Mouse (Mus musculus): ENCODE measurements around the gene Asic3. TPM values are rescaled to one million over a fixed set of nuclear protein-coding genes. Genes with fewer than 3 reads are reported as not detected.

Asic3 gene
- total and polyA plus RNA-seq, 3 experiments: 0.25 to 1.1 TPM; not detected in 1

DNA sequence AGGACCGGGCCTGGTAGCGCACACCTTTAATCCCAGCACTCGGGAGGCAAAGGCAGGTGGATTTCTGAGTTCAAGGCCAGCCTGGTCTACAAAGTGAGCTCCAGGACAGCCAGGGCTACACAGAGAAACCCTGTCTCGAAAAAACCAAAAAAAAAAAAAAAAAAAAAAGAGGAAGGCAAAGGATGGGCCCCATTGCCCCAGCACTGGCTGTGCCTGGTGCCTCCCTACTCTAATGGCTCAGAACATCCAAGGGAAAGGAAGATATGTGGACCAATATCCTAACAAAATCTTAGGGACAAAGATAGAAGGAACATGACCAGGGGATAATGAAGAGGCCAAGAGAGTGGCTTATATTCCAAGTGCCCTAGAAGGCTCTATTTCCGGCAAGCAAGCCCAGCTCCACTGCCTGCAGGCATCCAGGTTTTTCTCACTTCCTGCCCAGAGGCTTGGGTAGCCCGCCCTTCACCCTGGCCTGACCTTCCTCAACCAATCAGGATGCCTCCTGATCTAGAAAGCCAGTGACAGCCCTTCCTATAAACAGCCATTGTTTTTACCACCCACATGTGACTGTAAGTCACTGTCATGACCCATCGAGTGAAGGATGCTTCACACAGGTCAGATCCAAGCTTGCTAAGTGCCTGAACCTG, 24.1 kb upstream of the Asic3 start (continued):
- peak; percentile 24; the same call in 1 of the 2 replicates for TF ChIP-seq IRF4 (IDR thresholded peaks at IDR 0.05; ENCODE audit: low read depth, low read length)
- TF ChIP-seq MAZ (IDR thresholded peaks at IDR 0.05; ENCODE audit: low read depth, low read length): no peak
- peak; percentile 75 for TF ChIP-seq ZNF384 (IDR thresholded peaks at IDR 0.05; ENCODE audit: low read depth, low read length)
- TF ChIP-seq ZC3H11A (IDR thresholded peaks at IDR 0.05; ENCODE audit: low read depth, low read length): no peak
- peak; percentile 85 for TF ChIP-seq SIN3A (IDR thresholded peaks at IDR 0.05; ENCODE audit: low read length)
- TF ChIP-seq POLR2A (IDR thresholded peaks at IDR 0.05; ENCODE audit: low read depth, low read length): peak; percentile 73
- peak; percentile 35; the same call in 1 of the 2 replicates for TF ChIP-seq CHD2 (IDR thresholded peaks at IDR 0.05; ENCODE audit: low read length)
- peak; percentile 93 for TF ChIP-seq MXI1 (IDR thresholded peaks at IDR 0.05; ENCODE audit: low read depth, low read length)
- peak; percentile 73 for TF ChIP-seq TCF12 (IDR thresholded peaks at IDR 0.05; ENCODE audit: low read depth, low read length)
- no peak for TF ChIP-seq POLR2AphosphoS2 (IDR thresholded peaks at IDR 0.05; ENCODE audit: low read depth, low read length)
- no peak for TF ChIP-seq ETS1 (conservative IDR thresholded peaks at IDR 0.05; ENCODE audit: low read depth, low read length)
- TF ChIP-seq SMC3 (IDR thresholded peaks at IDR 0.05; ENCODE audit: low read depth, low read length): no peak
- peak; percentile 59 for TF ChIP-seq USF1 (IDR thresholded peaks at IDR 0.05; ENCODE audit: low read depth, low read length)
- no peak for TF ChIP-seq NRF1 (IDR thresholded peaks at IDR 0.05; ENCODE audit: low read depth, low read length)
- no peak for TF ChIP-seq MAFK (IDR thresholded peaks at IDR 0.05; ENCODE audit: insufficient replicate concordance, low read length)
- TF ChIP-seq CTCF (conservative IDR thresholded peaks at IDR 0.05 in 1 of 2, IDR thresholded peaks at IDR 0.05 in 1 of 2; ENCODE audit: low read depth in 2 of 2, low read length in 2 of 2): no peak
- peak; percentile 91 for TF ChIP-seq MAX (IDR thresholded peaks at IDR 0.05; ENCODE audit: low read length)
- peak; percentile 55; the same call in 1 of the 2 replicates for TF ChIP-seq NELFE (IDR thresholded peaks at IDR 0.05; ENCODE audit: low read depth, low read length)
- peak; percentile 85 for TF ChIP-seq ELF1 (IDR thresholded peaks at IDR 0.05; ENCODE audit: low read depth, low read length)
- TF ChIP-seq JUND (conservative IDR thresholded peaks at IDR 0.05; ENCODE audit: low read depth, low read length): no peak
- peak; percentile 44; the same call in 1 of the 2 replicates for TF ChIP-seq HCFC1 (IDR thresholded peaks at IDR 0.05; ENCODE audit: low read depth, low read length)
- no peak for TF ChIP-seq JUN (IDR thresholded peaks at IDR 0.05; ENCODE audit: insufficient read depth, low read depth, low read length)
- no peak for TF ChIP-seq EP300 (IDR thresholded peaks at IDR 0.05; ENCODE audit: low read length)
- no peak for TF ChIP-seq UBTF (IDR thresholded peaks at IDR 0.05; ENCODE audit: low read depth, low read length)

DNA sequence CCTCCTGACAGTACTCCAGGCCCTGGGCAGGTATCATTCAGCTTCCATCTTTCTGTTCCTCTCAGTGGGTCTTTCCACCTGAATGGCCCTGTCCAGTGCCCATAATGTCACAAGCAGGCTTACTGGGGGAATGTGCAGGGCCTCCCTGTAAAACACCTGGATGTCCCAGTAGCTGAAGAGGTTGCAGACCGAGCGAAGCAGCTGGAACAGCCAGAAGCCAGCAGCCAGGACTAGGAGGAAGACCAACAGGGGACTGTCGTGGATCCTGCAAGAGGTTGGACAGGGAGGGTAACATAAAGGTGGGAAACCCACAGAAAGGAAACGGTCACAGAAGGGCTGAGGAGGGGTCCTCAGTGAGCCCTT, 23.6 kb upstream of the Asic3 start:
- Histone ChIP-seq H3K27me3 (replicated peaks) (no peaks in the 10 kb centered on the region), H3K4me2 (ENCODE audit: insufficient read depth, low read depth, poor library complexity, severe bottlenecking) (peak overlapping the region; percentile 37), H3K4me1 (ENCODE audit: control insufficient read depth in 1 of 2, insufficient read depth in 2 of 2) (peaks cover 15 to 54% of the 10 kb centered on the region in 2 experiments), H3K79me2 (replicated peaks; ENCODE audit: control insufficient read depth, extremely low read depth, insufficient read depth, poor library complexity, severe bottlenecking) (no peaks in the 10 kb centered on the region), H3K9ac (ENCODE audit: insufficient read depth, low read depth) (peak overlapping the region; percentile 16; the same call in 1 of the 2 replicates), H3K36me3 (replicated peaks in 1 of 2; ENCODE audit: control insufficient read depth in 1 of 2, insufficient read depth in 1 of 2, low read length in 1 of 2) (no peaks in the 10 kb centered on the region), H3K4me3 (replicated peaks in 1 of 3; ENCODE audit: low read depth in 2 of 3, low read length in 2 of 3, poor library complexity in 1 of 3) (peak overlapping the region; percentile 33 to 55 (median 46)), H3K27ac (ENCODE audit: insufficient read depth, low read depth) (peak overlapping the region; percentile 44), H3K9me3 (replicated peaks; ENCODE audit: low read length) (peaks cover 11% of the 10 kb centered on the region)
- dilution Hi-C loops (cut with MboI; ENCODE audit: extremely low pct_ligation_motif_present, extremely low pct_unique_long_range_greater_than_20kb, low sequenced_read_pairs) (no loop called here), in situ Hi-C loops (cut with MboI; ENCODE audit: low pct_ligation_motif_present, low pct_unique_long_range_greater_than_20kb, low sequenced_read_pairs) (no loop called here)
- no peak for TF ChIP-seq HCFC1 (IDR thresholded peaks at IDR 0.05; ENCODE audit: low read depth, low read length)
- no peak; the same call in 1 of the 2 replicates for TF ChIP-seq ZMIZ1 (IDR thresholded peaks at IDR 0.05; ENCODE audit: low read depth, low read length)
- TF ChIP-seq BHLHE40 (IDR thresholded peaks at IDR 0.05; ENCODE audit: low read depth, low read length): no peak
- no peak for TF ChIP-seq SMC3 (IDR thresholded peaks at IDR 0.05; ENCODE audit: low read depth, low read length)
- TF ChIP-seq USF1 (IDR thresholded peaks at IDR 0.05; ENCODE audit: low read depth, low read length): no peak
- TF ChIP-seq SIN3A (IDR thresholded peaks at IDR 0.05; ENCODE audit: low read length): no peak
- no peak for TF ChIP-seq MEF2A (IDR thresholded peaks at IDR 0.05; ENCODE audit: borderline replicate concordance, low read depth, low read length)
- TF ChIP-seq ZKSCAN1 (IDR thresholded peaks at IDR 0.05; ENCODE audit: borderline replicate concordance, low read depth, low read length): no peak
- no peak for TF ChIP-seq NRF1 (IDR thresholded peaks at IDR 0.05; ENCODE audit: low read depth, low read length)
- TF ChIP-seq CTCF (conservative IDR thresholded peaks at IDR 0.05 in 1 of 2, IDR thresholded peaks at IDR 0.05 in 1 of 2; ENCODE audit: low read depth in 2 of 2, low read length in 2 of 2): no peak
- no peak for TF ChIP-seq MXI1 (IDR thresholded peaks at IDR 0.05; ENCODE audit: low read depth, low read length)
- no peak for TF ChIP-seq MAFK (IDR thresholded peaks at IDR 0.05; ENCODE audit: insufficient replicate concordance, low read length)
- no peak for DNase-seq (ENCODE audit: extremely low read depth)

Measured in CH12.LX (cell line).